Mouse (Mus musculus) megakaryocyte, embryonic 14.5 days (primary cell): ENCODE measurements at regions not wholly inside any gene's neighbourhood (a gene's known extent, or its start where the extent isn't known, plus 50 kb on each side); places are given as distances from the start of the nearest gene placed in this dataset.

Experiments
- FLI1 ChIP-seq: IDR thresholded peaks from 2 replicates; pipeline ENCODE4 v1.6.1; 2012; ENCODE audit warnings: low read length, inconsistent platforms, mixed read lengths
- GATA1 ChIP-seq: IDR thresholded peaks from 3 replicates; pipeline ENCODE4 v1.6.1; 2012; ENCODE audit warnings: mixed read lengths, low read length, inconsistent platforms, borderline replicate concordance

DNA sequence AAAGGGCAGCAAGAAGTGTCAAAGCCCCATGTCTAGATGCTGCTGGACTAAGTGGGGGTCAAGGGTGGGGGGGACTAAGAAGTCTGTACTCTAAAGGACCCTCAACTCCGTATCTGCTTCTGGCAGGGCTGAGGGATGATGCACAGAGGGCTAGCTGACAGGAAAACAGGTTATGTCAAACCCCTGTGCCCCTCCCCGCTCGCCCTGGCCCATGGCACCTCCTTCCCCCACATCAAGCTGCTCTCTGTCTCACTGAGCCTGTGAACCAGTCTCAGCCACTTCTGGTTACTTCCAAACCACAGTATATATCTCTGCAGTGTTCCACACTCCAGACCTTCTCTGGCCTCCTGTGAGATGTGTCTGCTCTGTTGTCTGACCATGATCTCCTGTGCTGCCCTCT lies 63.8 kb upstream of the Ubl3 start:
- TF ChIP-seq GATA1 (no peak), FLI1 (no peak)
